Mouse (Mus musculus) brain, adult 2 months (tissue): ENCODE results near the gene Ephx1.

Source experiments
- DNase-seq: peaks from one replicate; pipeline ENCODE4 v3.0.0; 2011; ENCODE audit warnings: low read depth, low spot score

Gene Ephx1

DNA sequence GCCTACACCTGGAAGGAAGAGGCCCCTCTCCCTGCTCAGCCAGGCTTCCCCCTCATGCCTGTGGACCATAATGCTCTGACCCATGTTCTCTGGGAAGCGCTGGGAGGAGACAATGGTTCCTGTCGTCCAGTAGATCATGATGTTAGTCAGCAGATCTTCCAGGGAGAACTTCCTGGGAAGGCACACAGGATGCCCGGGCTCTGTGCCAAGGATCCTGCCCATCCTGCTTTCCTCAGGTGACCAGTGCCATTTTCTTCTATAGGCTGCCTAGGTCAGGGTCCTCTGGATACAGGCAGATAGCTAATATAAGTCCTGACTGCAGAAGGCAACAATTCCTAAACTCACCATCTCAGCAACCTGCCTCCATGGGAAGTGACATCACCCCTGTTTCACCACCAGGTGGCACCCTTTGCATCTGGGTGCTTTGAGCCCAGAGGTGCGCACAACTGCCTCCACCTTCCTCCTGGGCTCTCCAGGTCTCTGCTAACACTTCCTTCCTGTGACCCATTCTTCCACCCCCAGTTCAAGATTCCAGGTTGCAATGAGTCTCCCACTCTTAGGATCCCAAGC lies 44.5 kb downstream of the Ephx1 start:
- peak; percentile 50 for DNase-seq

GRCm38 (mm10) chr1:180974126-180974746 lies 46.5 kb downstream of the Ephx1 start:
- peak; percentile 76 for DNase-seq

DNA sequence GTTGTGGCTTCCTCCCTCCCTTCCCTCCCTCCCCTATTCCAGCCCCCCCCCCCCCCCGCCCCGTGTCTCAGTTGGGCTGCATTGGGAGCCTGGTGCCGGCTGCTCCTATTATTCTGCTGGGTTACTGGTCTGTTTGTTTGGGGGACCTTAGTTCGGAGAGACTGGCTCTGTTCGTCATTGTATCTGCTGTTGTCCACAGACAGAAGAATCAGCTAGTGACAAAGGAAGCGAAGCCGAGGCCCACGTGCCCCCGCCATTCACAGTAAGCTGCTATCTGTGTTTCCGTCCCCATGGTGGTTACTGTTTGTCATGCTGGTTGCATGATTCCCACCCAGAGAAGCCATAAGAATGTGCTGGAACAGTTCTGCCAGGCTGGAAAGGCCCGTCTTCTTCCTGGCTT lies 47.8 kb downstream of the Ephx1 start:
- peak; percentile 91 for DNase-seq

DNA sequence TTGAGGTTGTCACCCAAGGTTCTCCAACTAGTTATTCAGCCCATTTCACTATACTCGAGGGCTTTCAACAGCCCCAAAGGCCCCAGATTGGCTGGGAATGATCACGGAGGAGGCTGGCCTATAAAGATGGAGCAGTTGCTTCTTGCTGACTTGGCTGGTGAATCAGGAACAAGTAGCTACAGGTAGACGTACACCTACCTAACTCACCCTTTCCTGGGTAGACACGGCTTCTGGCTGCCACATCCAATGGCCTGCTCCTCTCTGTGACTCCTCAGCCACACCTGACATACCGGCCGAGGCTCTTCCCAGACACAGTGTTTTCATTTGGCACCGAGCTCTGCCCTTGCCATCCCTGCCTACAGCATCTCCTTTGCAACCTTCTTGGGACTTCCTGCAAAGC lies 53.4 kb downstream of the Ephx1 start:
- DNase-seq: no peak

GRCm38 (mm10) chr1:180966542-180966941 lies 54.2 kb downstream of the Ephx1 start:
- DNase-seq: no peak

DNA sequence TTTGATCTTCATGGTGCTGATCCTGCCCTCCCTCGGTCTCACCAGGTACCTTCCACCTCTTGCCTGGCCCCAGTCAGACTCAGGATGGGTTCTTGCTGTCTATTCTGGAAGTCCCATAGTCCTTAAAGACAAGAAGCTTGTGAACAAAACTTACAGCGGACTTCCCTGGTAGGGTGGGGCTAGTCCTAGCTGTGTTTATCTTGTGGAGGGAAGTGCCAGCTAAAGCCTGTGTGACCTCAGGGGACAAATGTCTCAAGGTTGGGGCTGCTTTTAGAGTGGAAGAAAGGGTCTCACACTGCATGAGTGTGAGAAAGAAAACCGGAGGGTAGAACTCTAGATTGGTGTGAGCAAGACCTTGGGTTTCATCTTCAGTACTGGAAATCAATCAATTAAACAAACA lies 54.9 kb downstream of the Ephx1 start:
- DNase-seq: no peak

GRCm38 (mm10) chr1:180958797-180959196 lies 61.9 kb downstream of the Ephx1 start:
- no peak for DNase-seq

DNA sequence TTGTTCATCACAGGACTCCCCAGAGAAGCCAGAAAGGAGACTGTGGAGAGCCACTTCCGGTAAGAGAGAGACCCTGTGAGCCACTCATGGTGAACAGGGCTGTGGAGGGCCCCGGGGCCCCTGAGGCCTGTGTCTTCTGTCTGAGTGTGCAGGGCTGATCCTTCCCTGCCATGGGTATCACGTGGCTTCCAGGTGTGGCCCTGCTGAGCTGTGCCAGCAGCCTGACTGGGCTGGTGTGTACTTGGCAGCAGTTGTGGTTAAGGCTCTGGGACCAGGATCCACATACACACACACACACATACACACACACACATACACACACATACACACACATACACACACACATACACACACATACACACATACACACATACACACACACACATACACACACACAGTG lies 62.7 kb downstream of the Ephx1 start:
- DNase-seq: no peak

DNA sequence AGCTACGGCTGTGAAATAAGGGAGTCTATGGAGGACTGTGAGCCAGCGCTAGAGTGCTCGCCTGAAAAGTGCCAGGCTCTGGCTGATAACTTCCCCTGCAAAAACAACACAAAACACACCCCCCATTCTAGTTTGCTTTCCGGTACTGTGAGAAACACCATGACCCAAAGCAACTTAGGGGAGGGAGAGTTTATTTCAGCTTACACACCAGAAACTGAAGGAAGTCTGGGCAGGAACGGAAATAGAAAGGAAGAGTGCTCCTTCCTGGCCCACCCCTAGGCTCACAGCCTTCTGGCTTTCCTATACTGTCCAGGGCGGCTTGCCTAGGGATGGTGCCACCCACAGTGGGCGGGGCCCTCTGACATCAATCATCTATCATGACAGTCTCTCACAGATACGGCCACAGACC lies 63.7 kb downstream of the Ephx1 start:
- no peak for DNase-seq

- DNase-seq: no peak
Measured at GRCm38 (mm10) chr1:180956401-180956800, 64.3 kb downstream of the Ephx1 start.

- DNase-seq: peak; percentile 43
Measured at GRCm38 (mm10) chr1:180952808-180953207, 67.9 kb downstream of the Ephx1 start.

- DNase-seq: no peak
Measured at GRCm38 (mm10) chr1:180952085-180952746, 68.5 kb downstream of the Ephx1 start.

GRCm38 (mm10) chr1:180946448-180946847 lies 74.3 kb downstream of the Ephx1 start:
- no peak for DNase-seq

- DNase-seq: peak; percentile 90
Measured at GRCm38 (mm10) chr1:180945001-180945980, 75.4 kb downstream of the Ephx1 start.

GRCm38 (mm10) chr1:180944553-180944952 lies 76.2 kb downstream of the Ephx1 start:
- peak; percentile 51 for DNase-seq

DNA sequence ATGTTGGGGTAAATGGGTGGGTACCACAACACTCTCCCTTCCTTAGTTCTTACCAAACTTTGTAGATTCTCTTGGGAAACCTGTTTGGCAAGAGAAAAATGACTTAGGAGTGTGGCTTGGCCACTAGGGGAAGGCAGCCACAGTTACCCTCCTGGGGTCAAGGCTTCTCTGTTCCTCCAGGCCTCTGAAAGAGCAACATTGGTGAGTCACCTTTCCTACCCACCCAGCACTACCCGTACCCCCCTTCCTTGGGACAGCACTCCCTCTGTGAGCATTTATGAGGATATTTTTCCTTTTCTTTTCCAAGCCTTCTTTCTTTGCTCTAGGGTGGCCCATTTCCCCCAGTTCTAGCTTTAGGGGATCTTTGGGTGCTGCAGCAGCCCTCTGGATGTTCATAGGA lies 76.8 kb downstream of the Ephx1 start:
- no peak for DNase-seq

GRCm38 (mm10) chr1:180943032-180943644 lies 77.6 kb downstream of the Ephx1 start:
- DNase-seq: no peak

DNA sequence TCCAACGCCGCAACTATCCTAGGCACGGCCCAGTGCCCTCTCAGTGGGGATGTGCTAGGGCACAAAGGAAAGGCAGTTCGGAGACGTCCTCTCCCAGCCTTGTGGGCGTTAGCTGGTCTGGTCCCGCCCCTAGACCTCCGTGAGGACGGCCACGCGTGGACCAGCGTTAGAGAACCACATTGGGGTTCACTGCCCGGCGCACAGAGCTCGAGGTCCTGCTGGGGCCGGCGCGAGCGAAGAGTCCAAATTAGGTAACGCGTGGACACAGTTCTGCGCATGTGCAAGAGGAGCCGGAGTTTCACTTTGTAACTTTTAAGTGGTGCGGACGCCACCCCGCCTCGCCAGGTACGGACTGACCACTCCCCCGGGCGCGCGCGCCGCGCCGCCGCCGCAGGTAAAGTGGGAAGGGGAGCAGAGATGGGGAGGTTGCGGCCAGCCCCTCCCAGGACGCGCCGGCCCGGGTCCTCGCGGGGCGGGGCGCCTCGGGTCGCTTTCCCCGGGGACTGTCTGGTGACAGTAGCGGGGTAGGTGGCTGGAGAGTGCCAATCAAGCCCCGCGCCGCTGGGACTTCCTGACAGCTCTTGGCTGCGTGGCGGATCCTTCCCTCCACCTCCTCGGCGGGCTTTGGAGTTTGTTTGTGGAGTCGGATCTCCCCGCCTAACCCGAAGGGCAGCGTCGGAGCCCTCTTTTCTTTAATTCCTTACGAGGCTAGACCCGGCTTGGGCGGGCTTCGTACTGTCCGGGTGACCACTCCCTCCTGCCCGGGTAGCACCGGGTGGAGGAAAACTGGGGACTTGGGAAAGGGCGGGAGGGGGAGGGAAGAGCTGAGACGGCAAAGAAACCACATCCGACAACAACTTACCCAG lies 78.3 kb downstream of the Ephx1 start, which contains the start of gene Tmem63a:
Gene Tmem63a (plus strand): TSS at position 179 of the 866 bp plus-strand sequence.
- DNase-seq: peak; percentile 66

- no peak for DNase-seq
Measured at GRCm38 (mm10) chr1:180941726-180942125, 79.0 kb downstream of the Ephx1 start.

DNA sequence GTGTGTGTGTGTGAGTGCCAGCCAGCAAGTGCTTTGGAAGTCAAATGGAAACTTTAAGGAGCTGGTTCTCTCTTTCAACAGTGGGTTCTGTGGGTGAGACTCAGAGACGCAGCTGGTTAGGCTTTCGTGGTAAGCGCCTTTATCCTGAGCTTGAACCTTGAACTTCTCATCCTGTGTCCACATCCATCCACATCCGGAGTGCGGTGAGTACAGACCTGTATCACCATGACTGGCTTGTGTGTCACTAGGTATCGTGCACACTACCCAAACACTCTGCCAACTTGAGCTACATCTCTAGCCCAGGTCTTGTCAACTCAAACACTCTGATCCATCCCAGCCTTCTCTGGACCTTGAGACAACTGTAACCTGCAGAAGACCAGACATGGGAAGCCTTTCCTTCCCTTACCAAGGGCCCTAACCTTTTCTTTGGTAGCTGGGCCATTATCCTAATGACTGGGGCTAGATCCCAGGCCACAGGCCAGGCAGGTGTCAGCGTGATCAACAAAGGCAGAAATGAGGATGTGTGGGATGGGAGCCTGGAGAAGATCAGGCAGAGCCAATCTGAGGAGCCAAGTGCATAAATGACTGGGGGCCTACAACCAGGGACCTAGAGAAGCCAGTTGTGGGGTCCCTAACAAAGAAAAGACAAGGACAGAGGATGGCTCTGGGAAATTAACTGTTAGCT lies 79.8 kb downstream of the Ephx1 start:
- no peak for DNase-seq
